Mouse (Mus musculus) v-Abl transformed pro-B cells (cell line): Measurements from ENCODE around the gene Fkbp5.
"Not testable (repeated sequence)": the region's sequence is repeated elsewhere in the genome, so short reads cannot be mapped to it uniquely, and the experiment has no call there.

Experiments
- in situ Hi-C, 2 experiments: fragments of 400-800 bp; cut with MboI; formaldehyde crosslinking; loops; one replicate each; pipeline ENCODE4 v1.15.1; 2025; ENCODE audit not compliant: unreplicated experiment in 2 of 2

Fkbp5 gene

GRCm38 (mm10) chr17:28517441-28517955, at the start of gene Fkbp5:
Fkbp5 (minus strand) TSS chr17:28517527.
- in situ Hi-C loops, result loop anchor here in 1 of 2 experiments (25.0 kb wide), 2 partner anchors 305 to 1480 kb away; partner anchors contain the start of genes Bak1 and Def6

- in situ Hi-C loops, result no loop called here
These were observed 47.9 kb upstream of the Fkbp5 start for GRCm38 (mm10) chr17:28565181-28565580.

GRCm38 (mm10) chr17:28561613-28562012, 44.3 kb upstream of the Fkbp5 start:
- in situ Hi-C loops, result no loop called here

GRCm38 (mm10) chr17:28560598-28560997, 43.3 kb upstream of the Fkbp5 start, which contains the start of gene Clps:
Clps (minus strand) TSS chr17:28560766.
- in situ Hi-C loops, result no loop called here

GRCm38 (mm10) chr17:28557772-28558171, 40.4 kb upstream of the Fkbp5 start:
- in situ Hi-C loops, result no loop called here

- in situ Hi-C loops, result no loop called here
These were observed 39.5 kb upstream of the Fkbp5 start for GRCm38 (mm10) chr17:28556635-28557396.

GRCm38 (mm10) chr17:28554021-28554420, 36.7 kb upstream of the Fkbp5 start:
- in situ Hi-C loops, result not testable (repeated sequence)

- in situ Hi-C loops, result no loop called here
These were observed 35.9 kb upstream of the Fkbp5 start for GRCm38 (mm10) chr17:28553040-28553793.

- in situ Hi-C loops, result loop anchor here in 1 of 2 experiments (25.0 kb wide), 1 partner anchor 462 kb away; the partner anchor contains the start of gene Tcp11
These were observed 31.8 kb upstream of the Fkbp5 start, which contains the start of gene Clpsl2 for GRCm38 (mm10) chr17:28549111-28549510. Clpsl2 (plus strand) TSS chr17:28549411.

GRCm38 (mm10) chr17:28548550-28548949, 31.2 kb upstream of the Fkbp5 start:
- in situ Hi-C loops, result loop anchor here in 1 of 2 experiments (25.0 kb wide), 1 partner anchor 461 kb away; the partner anchor contains the start of gene Tcp11

GRCm38 (mm10) chr17:28546925-28547324, 29.6 kb upstream of the Fkbp5 start:
- in situ Hi-C loops, result loop anchor here in 1 of 2 experiments (25.0 kb wide), 1 partner anchor 460 kb away; the partner anchor contains the start of gene Tcp11

GRCm38 (mm10) chr17:28537881-28538280, 20.6 kb upstream of the Fkbp5 start:
- in situ Hi-C loops, result loop anchor here (10.0 to 25.0 kb wide), 2 partner anchors 163 to 451 kb away; partner anchors contain the start of gene Tcp11 (in 1 of the 2)

GRCm38 (mm10) chr17:28533327-28533726, 16.0 kb upstream of the Fkbp5 start:
- in situ Hi-C loops, result loop anchor here (10.0 to 25.0 kb wide), 2 partner anchors 159 to 446 kb away; partner anchors contain the start of gene Tcp11 (in 1 of the 2)

- in situ Hi-C loops, result loop anchor here (10.0 to 25.0 kb wide), 2 partner anchors 158 to 445 kb away; partner anchors contain the start of gene Tcp11 (in 1 of the 2)
These were observed 15.2 kb upstream of the Fkbp5 start for GRCm38 (mm10) chr17:28532557-28532956.

GRCm38 (mm10) chr17:28531946-28532345, 14.6 kb upstream of the Fkbp5 start:
- in situ Hi-C loops, result loop anchor here (10.0 to 25.0 kb wide), 2 partner anchors 157 to 445 kb away; partner anchors contain the start of gene Tcp11 (in 1 of the 2)

GRCm38 (mm10) chr17:28530506-28530905, 13.2 kb upstream of the Fkbp5 start, which contains the start of gene Armc12:
Armc12 (plus strand) TSS chr17:28530806.
- in situ Hi-C loops, result loop anchor here (10.0 to 25.0 kb wide), 2 partner anchors 156 to 443 kb away; partner anchors contain the start of gene Tcp11 (in 1 of the 2)

- in situ Hi-C loops, result loop anchor here (5.0 to 25.0 kb wide), 4 partner anchors 117 to 442 kb away; partner anchors contain the start of genes Def6 (in 1 of the 2) and Tcp11 (in 1 of the 2)
These were observed 11.8 kb upstream of the Fkbp5 start for GRCm38 (mm10) chr17:28529116-28529515.

GRCm38 (mm10) chr17:28528043-28528351, 10.7 kb upstream of the Fkbp5 start:
- in situ Hi-C loops, result loop anchor here (5.0 to 25.0 kb wide), 4 partner anchors 116 to 441 kb away; partner anchors contain the start of genes Def6 (in 1 of the 2) and Tcp11 (in 1 of the 2)

- in situ Hi-C loops, result loop anchor here (5.0 to 25.0 kb wide), 4 partner anchors 115 to 440 kb away; partner anchors contain the start of genes Def6 (in 1 of the 2) and Tcp11 (in 1 of the 2)
These were observed 10.1 kb upstream of the Fkbp5 start for GRCm38 (mm10) chr17:28527184-28528042.
